Mouse (Mus musculus): Measurements from ENCODE around the gene Vmn2r101.

GRCm38 (mm10) chr17:19660028-19660427 lies 83.0 kb downstream of the Vmn2r101 start, which contains the start of gene Vmn2r102:
- TF ChIP-seq CTCF (IDR thresholded peaks at IDR 0.05; ENCODE audit: insufficient read depth, low read depth, low read length) (no peak), POLR2A (IDR thresholded peaks at IDR 0.05; ENCODE audit: insufficient read depth, low read depth, low read length) (no peak)
